Mouse (Mus musculus) heart, embryonic 16.5 days (tissue): ENCODE results near the gene Prss23. TPM values are rescaled to one million over a fixed set of nuclear protein-coding genes. Genes with fewer than 3 reads are reported as not detected.
A peak's percentile ranks its signal among the peaks of the same experiment; 100 is the strongest.

ENCODE experiments used
- ATAC-seq: fragments of 200-750 bp; cut with Nextera tagmentation; replicated peaks from 2 replicates; pipeline ENCODE4 v1.8.0; 2017; ENCODE audit warnings: moderate number of reproducible peaks; ENCODE audit not compliant: insufficient read depth, low FRiP score; ENCODE audit errors: extremely low read depth
- H3K27ac ChIP-seq: fragments of 300-500 bp; sonication (generic); 2 replicates; pipeline ENCODE4 v1.5.1; 2014; ENCODE audit warnings: mild to moderate bottlenecking, low read length, control low read depth, moderate library complexity
- H3K27me3 ChIP-seq: fragments of 300-500 bp; sonication (generic); 2 replicates; pipeline ENCODE4 v1.6.1; 2014; ENCODE audit warnings: low read length, mixed read lengths; ENCODE audit not compliant: control insufficient read depth, insufficient read depth
- H3K36me3 ChIP-seq: fragments of 300-500 bp; sonication (generic); 2 replicates; pipeline ENCODE4 v1.6.1; 2014; ENCODE audit not compliant: control insufficient read depth, insufficient read depth
- H3K4me1 ChIP-seq: fragments of 300-500 bp; sonication (generic); 2 replicates; pipeline ENCODE4 v1.6.1; 2014; ENCODE audit warnings: low read length, mixed read lengths; ENCODE audit not compliant: control insufficient read depth, insufficient read depth
- H3K4me2 ChIP-seq: fragments of 300-500 bp; sonication (generic); 2 replicates; pipeline ENCODE4 v1.6.1; 2014; ENCODE audit warnings: low read depth, mild to moderate bottlenecking, control low read depth, low read length
- H3K4me3 ChIP-seq: fragments of 300-500 bp; sonication (generic); 2 replicates; pipeline ENCODE4 v1.5.1; 2014; ENCODE audit warnings: mild to moderate bottlenecking, control low read depth, low read length
- H3K9ac ChIP-seq: fragments of 300-500 bp; sonication (generic); 2 replicates; pipeline ENCODE4 v1.6.1; 2014; ENCODE audit warnings: low read length, control low read depth
- H3K9me3 ChIP-seq: fragments of 300-500 bp; sonication (generic); replicated peaks from 2 replicates; pipeline ENCODE4 v1.6.1; 2016; ENCODE audit warnings: low read length; ENCODE audit not compliant: control insufficient read depth
- WGBS: fragments of 180-500 bp; shearing (Covaris S2); extraction: QIAGEN DNeasy Blood & Tissue Kit; methylation state at CpG from one replicate; pipeline ENCODE4 v1.1.7; 2014; 5-methylcytosine and 5-hydroxymethylcytosine counted together
- polyA plus RNA-seq: library from polyadenylated mRNA; unstranded; fragments of >200 nt; fragmentation: Nextera tagmentation; extraction: Ambion mirVana; gene quantifications from 2 replicates; pipeline ENCODE4 v1.2.1, GENCODE M21; 2015

Gene Prss23
- polyA plus RNA-seq, result 29.3 and 33.4 TPM in 2 replicates

DNA sequence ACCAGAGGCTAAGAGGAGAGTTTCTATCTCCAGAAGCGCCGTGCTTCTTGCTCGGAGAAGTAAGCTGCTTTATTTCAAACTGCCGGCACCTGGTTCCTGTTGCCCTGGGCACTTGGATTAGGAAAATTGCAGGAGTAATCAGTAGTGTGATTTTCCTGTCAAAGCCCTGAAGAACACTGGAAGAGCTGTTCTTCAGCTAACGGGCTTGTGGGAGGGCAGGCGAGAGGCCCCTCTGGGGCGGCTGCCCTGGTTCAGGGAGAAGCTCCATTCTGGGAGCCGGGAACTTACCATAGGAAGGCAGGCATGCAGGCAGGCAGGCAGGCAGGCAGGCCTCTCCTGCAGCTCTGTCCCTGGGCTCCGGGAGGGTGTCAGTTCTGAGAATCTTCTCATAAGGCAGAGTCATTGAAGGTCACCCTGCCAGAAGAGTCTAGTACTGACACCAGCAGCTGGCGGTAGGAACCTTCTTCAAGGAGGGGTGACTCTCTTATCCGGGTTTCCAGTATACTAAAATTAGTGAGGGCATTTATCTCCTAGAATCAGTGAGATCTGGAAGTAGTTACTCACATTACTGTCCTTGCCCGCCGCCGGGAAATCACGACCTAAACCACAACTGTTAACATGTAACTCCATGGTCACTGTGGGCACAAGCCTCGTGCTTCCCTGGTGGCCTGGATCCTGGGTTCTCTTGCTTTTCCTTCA is at the start of gene Prss23:
TSS of gene Prss23 (minus strand) at position 457 of the 699 bp plus-strand sequence.
- peak; percentile 49; the same call in 1 of the 2 replicates for ATAC-seq
- Histone ChIP-seq H3K36me3 (no peaks in the 10 kb centered on the region), H3K9me3 (no peaks in the 10 kb centered on the region), H3K4me1 (peaks cover 10% of the 10 kb centered on the region), H3K4me2 (peak within 1 kb of the TSS; percentile 42), H3K9ac (peak within 1 kb of the TSS; percentile 55), H3K27me3 (no peaks in the 10 kb centered on the region), H3K27ac (peak within 1 kb of the TSS; percentile 57), H3K4me3 (peak within 1 kb of the TSS; percentile 8; the same call in 1 of the 2 replicates)
- WGBS, result 41% methylated on average over 16 of the region's 16 CpGs

DNA sequence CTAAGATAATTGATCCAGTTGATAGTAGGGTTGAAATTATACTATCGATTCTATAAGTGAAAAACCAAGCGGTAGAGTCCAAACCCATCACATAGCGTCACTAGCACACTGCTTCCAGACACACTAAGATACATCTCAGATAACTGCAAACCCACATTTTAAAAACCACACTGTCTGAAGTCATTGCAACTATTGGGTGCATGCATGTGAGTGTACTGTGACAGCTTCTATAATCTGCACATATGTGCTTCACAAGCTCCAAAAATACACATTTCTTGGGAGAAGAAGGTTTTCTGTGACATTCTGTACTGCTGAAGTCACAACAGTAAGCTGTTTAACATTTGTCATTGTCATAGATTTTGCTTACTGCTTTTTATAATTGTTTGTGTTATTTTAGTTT is 49.1 kb upstream of the Prss23 start:
- Histone ChIP-seq H3K4me3 (no peak overlapping the region), H3K27ac (no peak overlapping the region), H3K9me3 (no peaks in the 10 kb centered on the region), H3K27me3 (no peaks in the 10 kb centered on the region), H3K9ac (no peak overlapping the region), H3K36me3 (no peaks in the 10 kb centered on the region), H3K4me1 (no peaks in the 10 kb centered on the region), H3K4me2 (no peak overlapping the region)
- ATAC-seq, result no peak
- WGBS, result 92% methylated on average over 3 of the region's 3 CpGs

GRCm38 (mm10) chr7:89564569-89564968 is 37.6 kb upstream of the Prss23 start:
- H3K9ac ChIP-seq, result no peak overlapping the region
- 90% methylated on average over 2 of the region's 2 CpGs for WGBS
- H3K4me2 ChIP-seq, result no peak overlapping the region
- H3K9me3 ChIP-seq, result no peaks in the 10 kb centered on the region
- H3K27ac ChIP-seq, result no peak overlapping the region
- no peak overlapping the region for H3K4me3 ChIP-seq
- H3K36me3 ChIP-seq, result no peaks in the 10 kb centered on the region
- no peak for ATAC-seq
- H3K27me3 ChIP-seq, result no peaks in the 10 kb centered on the region
- H3K4me1 ChIP-seq, result peaks cover 3% of the 10 kb centered on the region; the same call in 1 of the 2 replicates

DNA sequence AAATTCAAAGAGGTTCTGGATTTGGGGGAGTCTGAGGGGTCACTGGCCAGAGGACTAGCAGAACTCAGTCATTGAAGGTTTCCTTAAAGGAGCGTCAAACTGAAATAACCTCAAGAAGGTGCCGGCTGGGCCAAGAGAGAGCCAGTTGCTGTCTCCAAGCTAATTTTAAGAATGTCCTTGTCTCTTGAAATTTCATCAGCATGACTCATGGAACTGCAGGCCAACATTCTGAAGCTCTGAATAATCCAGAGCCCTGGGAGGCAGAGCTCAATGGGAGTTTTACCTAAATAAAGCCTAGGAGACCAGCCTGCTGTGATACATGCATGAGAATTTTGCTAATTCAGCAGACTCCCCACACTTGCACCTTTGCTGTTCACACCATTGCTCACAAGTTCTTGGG is 36.5 kb upstream of the Prss23 start:
- no peak overlapping the region for H3K4me2 ChIP-seq
- H3K36me3 ChIP-seq, result no peaks in the 10 kb centered on the region
- H3K27me3 ChIP-seq, result no peaks in the 10 kb centered on the region
- no peaks in the 10 kb centered on the region for H3K9me3 ChIP-seq
- H3K27ac ChIP-seq, result no peak overlapping the region
- H3K9ac ChIP-seq, result no peak overlapping the region
- H3K4me1 ChIP-seq, result peaks cover 3% of the 10 kb centered on the region; the same call in 1 of the 2 replicates
- peak; percentile 56 for ATAC-seq
- WGBS, result 41% methylated on average over 2 of the region's 2 CpGs
- H3K4me3 ChIP-seq, result no peak overlapping the region

DNA sequence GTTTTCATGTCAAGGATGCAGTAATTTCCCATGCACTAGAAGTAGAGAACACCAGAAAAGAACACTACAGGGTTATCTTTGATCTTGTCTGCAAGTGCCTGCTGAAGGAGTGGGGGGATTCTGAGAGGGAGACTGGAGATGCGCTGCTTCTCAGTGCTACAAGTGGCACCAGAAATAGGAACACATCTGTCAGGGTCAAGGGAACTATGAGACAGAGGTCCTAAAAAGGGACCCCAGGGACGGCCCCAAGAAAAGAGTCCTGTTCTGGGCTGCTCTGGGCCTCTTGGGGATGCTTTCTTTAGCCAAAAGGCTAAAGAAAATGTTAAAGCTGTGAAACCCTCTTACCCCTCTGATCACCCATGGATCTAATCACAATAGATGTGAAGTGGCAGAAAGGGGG is 35.2 kb upstream of the Prss23 start:
- no peak overlapping the region for H3K4me2 ChIP-seq

GRCm38 (mm10) chr7:89560939-89561338 is 34.0 kb upstream of the Prss23 start:
- WGBS, result 73% methylated on average over 3 of the region's 3 CpGs
- no peak overlapping the region for H3K4me2 ChIP-seq
- no peaks in the 10 kb centered on the region for H3K36me3 ChIP-seq
- no peak overlapping the region for H3K4me3 ChIP-seq
- no peak overlapping the region for H3K9ac ChIP-seq
- H3K27me3 ChIP-seq, result no peaks in the 10 kb centered on the region
- H3K27ac ChIP-seq, result no peak overlapping the region
- H3K4me1 ChIP-seq, result peaks cover 3% of the 10 kb centered on the region; the same call in 1 of the 2 replicates
- ATAC-seq, result no peak
- H3K9me3 ChIP-seq, result no peaks in the 10 kb centered on the region

More for the DNA sequence above, 35.2 kb upstream of the Prss23 start:
- no peak overlapping the region for H3K4me3 ChIP-seq
- no peaks in the 10 kb centered on the region for H3K27me3 ChIP-seq
- WGBS, result 41% methylated on average over 2 of the region's 2 CpGs
- H3K9me3 ChIP-seq, result no peaks in the 10 kb centered on the region
- H3K36me3 ChIP-seq, result no peaks in the 10 kb centered on the region
- no peak for ATAC-seq
- peaks cover 3% of the 10 kb centered on the region; the same call in 1 of the 2 replicates for H3K4me1 ChIP-seq
- H3K9ac ChIP-seq, result no peak overlapping the region
- no peak overlapping the region for H3K27ac ChIP-seq

DNA sequence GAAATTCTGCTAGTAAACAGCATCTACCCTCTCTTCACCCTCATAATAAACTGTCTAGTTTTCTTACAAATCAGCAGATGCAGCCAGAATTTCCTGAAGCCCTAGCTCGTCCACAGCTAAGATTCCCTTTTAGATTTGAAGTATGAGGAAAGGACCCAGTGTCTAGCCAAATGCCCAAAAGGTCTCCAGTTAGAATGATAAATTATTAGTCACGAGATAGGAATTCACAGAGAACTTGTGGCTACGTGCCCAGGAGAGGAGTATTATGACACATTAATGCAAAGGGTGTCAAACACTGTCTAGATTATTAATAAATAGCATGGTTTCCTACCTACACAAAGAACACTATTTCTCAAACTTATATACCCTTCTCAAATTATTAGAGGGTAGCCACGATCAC is 32.6 kb upstream of the Prss23 start:
- Histone ChIP-seq H3K36me3 (no peaks in the 10 kb centered on the region), H3K4me3 (no peak overlapping the region), H3K27ac (no peak overlapping the region), H3K27me3 (no peaks in the 10 kb centered on the region), H3K4me1 (peaks cover 3% of the 10 kb centered on the region; the same call in 1 of the 2 replicates), H3K9ac (no peak overlapping the region), H3K4me2 (no peak overlapping the region), H3K9me3 (no peaks in the 10 kb centered on the region)
- ATAC-seq, result no peak
- WGBS, result 40% methylated on average over 4 of the region's 4 CpGs

- Histone ChIP-seq H3K4me1 (peaks cover 3% of the 10 kb centered on the region; the same call in 1 of the 2 replicates), H3K9ac (no peak overlapping the region), H3K27me3 (no peaks in the 10 kb centered on the region), H3K4me3 (no peak overlapping the region), H3K27ac (no peak overlapping the region), H3K4me2 (no peak overlapping the region), H3K36me3 (no peaks in the 10 kb centered on the region), H3K9me3 (no peaks in the 10 kb centered on the region)
- ATAC-seq, result no peak
- WGBS, result 83% methylated on average over 4 of the region's 4 CpGs
These were observed 32.1 kb upstream of the Prss23 start for GRCm38 (mm10) chr7:89559105-89559504.

- WGBS, result 81% methylated on average over 11 of the region's 11 CpGs
- Histone ChIP-seq H3K4me2 (no peak overlapping the region), H3K4me3 (no peak overlapping the region), H3K27me3 (no peaks in the 10 kb centered on the region), H3K36me3 (no peaks in the 10 kb centered on the region), H3K9me3 (no peaks in the 10 kb centered on the region), H3K4me1 (peaks cover 3% of the 10 kb centered on the region; the same call in 1 of the 2 replicates), H3K9ac (no peak overlapping the region), H3K27ac (no peak overlapping the region)
- ATAC-seq, result no peak
These were observed 31.6 kb upstream of the Prss23 start for GRCm38 (mm10) chr7:89558446-89559039.
